Mouse (Mus musculus) spleen, adult 2 months (tissue): ENCODE data around the gene Rab31.

Experiments used
- CTCF ChIP-seq: fragments of 200-500 bp; IDR thresholded peaks from 2 replicates; pipeline ENCODE4 v1.5.1; 2011; ENCODE audit warnings: mild to moderate bottlenecking, inconsistent platforms; ENCODE audit not compliant: insufficient read depth, insufficient read length, insufficient replicate concordance; ENCODE audit errors: extremely low read depth
- POLR2A ChIP-seq: fragments of 200-500 bp; IDR thresholded peaks from 2 replicates; pipeline ENCODE4 v1.6.1; 2011; ENCODE audit warnings: low read depth, low read length, inconsistent platforms

- TF ChIP-seq CTCF, result no peak
- no peak for TF ChIP-seq POLR2A
Measured at GRCm38 (mm10) chr17:65742969-65743368, 29.6 kb downstream of the Rab31 start.
